In genomic region chr16:78156138-78156875, GRCm38 (mm10) we compare ENCODE assay signal across 9 mouse cellular contexts.
DNase-seq lines count a peak whose midpoint lies in the region; ATAC-seq and TF ChIP-seq lines count a peak whose summit lies in the region.
"Had no signal": no experiment of that assay in that cellular context is flagged by ENCODE, and none has a peak within 500 bp of the region (broad histone marks: within the 10 kb centered on the region; RNA-seq: fewer than 3 reads in every experiment).

No protein-coding gene starts in this region.

- 0 out of 2 replicates have a peak overlapping the region, but pooled peaks have one; percentile 25 for H3K9ac ChIP-seq in forebrain, embryonic 16.5 days (replicated peaks; ENCODE audit: low read depth, low read length)
- H3K9ac ChIP-seq in hindbrain, postnatal 0 days (replicated peaks; ENCODE audit: low read length), result no peak overlapping the region
- H3K9ac ChIP-seq: heart, embryonic 15.5 days had no signal

- WGBS in forebrain, embryonic 16.5 days, result 5% methylated on average over 7 of the region's 7 CpGs
- WGBS in hindbrain, postnatal 0 days, result 9% methylated on average over 7 of the region's 7 CpGs

- peak; percentile 41 for DNase-seq in adrenal gland, postnatal 10 days
- DNase-seq in adrenal gland, adult 8-10 months, result no peak
- DNase-seq in cerebellum, adult 11-12 months, result peak; percentile 22
- DNase-seq in hindbrain, postnatal 0 days (ENCODE audit: low spot score), result peak; percentile 90
- peak; percentile 15 to 23 for DNase-seq in left cerebral cortex, postnatal 36 days (ENCODE audit: low spot score in 2 of 2)
- DNase-seq in retina, postnatal 7 days (ENCODE audit: low read depth, low spot score), result peak; percentile 3

- TF ChIP-seq CTCF in hindbrain, postnatal 0 days (IDR thresholded peaks at IDR 0.05; ENCODE audit: low read depth), result peak; percentile 80

- H3K4me2 ChIP-seq in forebrain, embryonic 16.5 days (ENCODE audit: low read length), result no peak overlapping the region
- H3K4me2 ChIP-seq in hindbrain, postnatal 0 days (ENCODE audit: low read depth, low read length), result peak overlapping the region; percentile 35
- H3K4me2 ChIP-seq: heart, embryonic 15.5 days had no signal

- H3K4me3 ChIP-seq in forebrain, embryonic 16.5 days (replicated peaks; ENCODE audit: low read length), result no peak overlapping the region
- no peak overlapping the region; the same call in 1 of the 2 replicates for H3K4me3 ChIP-seq in hindbrain, postnatal 0 days (ENCODE audit: low read length)
- H3K4me3 ChIP-seq: heart, embryonic 15.5 days had no signal

- peak; percentile 99 for ATAC-seq in forebrain, embryonic 16.5 days
- ATAC-seq in hindbrain, postnatal 0 days, result peak; percentile 95
- ATAC-seq in erythroid progenitor cell, adult 5-6 weeks (replicated peaks; ENCODE audit: low FRiP score, poor library complexity, severe bottlenecking), result no peak

- intact Hi-C loops in left cerebral cortex, postnatal 36 days (cut with DNase I), result loop anchor here (5.0 to 10.0 kb wide), 4 partner anchors 619 to 1029 kb away; no protein-coding TSS in a partner anchor

- H3K9me3 ChIP-seq in forebrain, embryonic 16.5 days (ENCODE audit: control insufficient read depth, low read length), result no peaks in the 10 kb centered on the region
- no peaks in the 10 kb centered on the region for H3K9me3 ChIP-seq in hindbrain, postnatal 0 days (ENCODE audit: low read length)
- H3K9me3 ChIP-seq: heart, embryonic 15.5 days had no signal

- peak overlapping the region; percentile 74 for H3K27ac ChIP-seq in forebrain, embryonic 16.5 days (ENCODE audit: low read length)
- H3K27ac ChIP-seq in hindbrain, postnatal 0 days, result no peak overlapping the region
- H3K27ac ChIP-seq: heart, embryonic 15.5 days had no signal

- H3K27me3 ChIP-seq in forebrain, embryonic 16.5 days (replicated peaks; ENCODE audit: control insufficient read depth, insufficient read depth, low read length), result no peaks in the 10 kb centered on the region
- H3K27me3 ChIP-seq in hindbrain, postnatal 0 days (ENCODE audit: insufficient read depth, low read length), result no peaks in the 10 kb centered on the region
- H3K27me3 ChIP-seq: heart, embryonic 15.5 days had no signal

- no peaks in the 10 kb centered on the region for H3K36me3 ChIP-seq in forebrain, embryonic 16.5 days (ENCODE audit: control insufficient read depth, insufficient read depth)
- no peaks in the 10 kb centered on the region for H3K36me3 ChIP-seq in hindbrain, postnatal 0 days (ENCODE audit: insufficient read depth, low read length)
- H3K36me3 ChIP-seq: heart, embryonic 15.5 days had no signal

- peaks cover 4% of the 10 kb centered on the region for H3K4me1 ChIP-seq in forebrain, embryonic 16.5 days (replicated peaks; ENCODE audit: control insufficient read depth, insufficient read depth, low read length)
- no peaks in the 10 kb centered on the region for H3K4me1 ChIP-seq in hindbrain, postnatal 0 days (ENCODE audit: insufficient read depth, low read length)
- H3K4me1 ChIP-seq: heart, embryonic 15.5 days had no signal
